Mouse (Mus musculus): ENCODE data around the gene Gm13283. TPM values are rescaled to one million over a fixed set of nuclear protein-coding genes. Genes with fewer than 3 reads are reported as not detected.
"Not testable (repeated sequence)": the region's sequence is repeated elsewhere in the genome, so short reads cannot be mapped to it uniquely, and the experiment has no call there.

Gene Gm13283
- polyA plus RNA-seq, 1 experiment from 2014 or later: not detected

DNA sequence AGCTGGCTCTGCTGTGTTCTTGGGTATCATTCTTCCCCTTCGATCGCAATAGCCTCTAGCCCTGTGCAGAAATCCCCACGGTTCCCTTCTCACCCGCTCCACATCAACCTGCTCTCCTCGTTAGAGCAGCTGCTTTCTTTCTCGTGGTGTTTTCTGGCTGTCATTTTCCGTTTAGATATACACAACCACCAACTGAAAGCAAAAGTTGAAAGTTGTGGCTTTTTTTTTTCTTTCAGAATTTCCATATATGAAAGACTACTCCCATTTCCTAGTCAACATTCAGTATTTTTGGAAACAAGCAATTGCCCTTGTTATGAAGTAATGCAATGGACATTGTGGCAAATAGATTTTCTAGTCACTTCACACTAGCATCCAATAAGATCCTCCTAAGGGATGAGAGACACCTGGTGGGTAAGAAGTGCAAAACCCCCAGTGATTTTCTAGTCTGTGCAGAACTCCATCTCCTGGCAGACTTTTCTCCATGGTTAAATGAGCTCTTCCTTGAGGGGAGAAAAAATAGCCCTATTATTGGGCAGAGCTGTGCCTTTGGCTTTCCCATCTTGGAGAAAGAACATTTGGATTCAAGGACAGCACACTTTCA is 17.0 kb upstream of the Gm13283 start:
- no peaks in the 10 kb centered on the region for H3K36me3 ChIP-seq
- H3K27me3 ChIP-seq: no peaks in the 10 kb centered on the region
- ATAC-seq (replicated peaks): no peak
- WGBS: 69% methylated on average over 7 of the region's 7 CpGs
- H3K9me3 ChIP-seq: no peaks in the 10 kb centered on the region
- H3K9ac ChIP-seq (replicated peaks): no peak overlapping the region
- H3K4me2 ChIP-seq (replicated peaks): no peak overlapping the region
- H3K4me1 ChIP-seq: no peaks in the 10 kb centered on the region
- H3K27ac ChIP-seq (replicated peaks): no peak overlapping the region
- H3K4me3 ChIP-seq: no peak overlapping the region

DNA sequence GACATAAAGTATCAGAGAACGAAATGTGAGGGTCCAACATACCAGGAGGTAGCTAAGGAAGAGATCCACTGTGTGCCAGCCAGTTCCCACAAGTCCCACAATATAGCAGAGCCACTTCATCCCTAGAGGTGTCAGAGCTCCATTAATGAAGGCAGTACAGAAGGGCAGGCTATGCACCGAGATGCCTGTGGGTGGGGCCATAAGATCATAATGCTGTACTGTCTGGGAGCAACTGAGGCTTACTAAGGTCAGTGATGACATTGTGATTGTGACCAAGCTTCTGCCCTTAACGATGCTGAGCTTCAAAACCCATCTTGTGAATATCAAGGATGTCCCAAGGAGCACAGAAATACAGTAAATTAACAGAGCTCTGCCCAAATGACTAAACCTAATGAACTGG is 15.7 kb upstream of the Gm13283 start:
- no peaks in the 10 kb centered on the region for H3K9me3 ChIP-seq
- H3K4me3 ChIP-seq: no peak overlapping the region
- H3K4me2 ChIP-seq (replicated peaks): no peak overlapping the region
- 55% methylated on average over 3 of the region's 3 CpGs for WGBS
- H3K27me3 ChIP-seq: no peaks in the 10 kb centered on the region
- H3K9ac ChIP-seq (replicated peaks): no peak overlapping the region
- H3K36me3 ChIP-seq: no peaks in the 10 kb centered on the region
- ATAC-seq (replicated peaks): no peak
- no peak overlapping the region for H3K27ac ChIP-seq (replicated peaks)
- no peaks in the 10 kb centered on the region for H3K4me1 ChIP-seq

- Histone ChIP-seq H3K4me1 (no peaks in the 10 kb centered on the region), H3K27me3 (no peaks in the 10 kb centered on the region), H3K36me3 (no peaks in the 10 kb centered on the region), H3K4me2 (replicated peaks) (no peak overlapping the region), H3K9ac (replicated peaks) (no peak overlapping the region), H3K9me3 (no peaks in the 10 kb centered on the region), H3K27ac (replicated peaks) (no peak overlapping the region), H3K4me3 (no peak overlapping the region)
- ATAC-seq (replicated peaks): no peak
- 75% methylated on average over 6 of the region's 6 CpGs for WGBS
These were observed 10.0 kb upstream of the Gm13283 start for GRCm38 (mm10) chr4:88749926-88750325.

- H3K4me2 ChIP-seq (replicated peaks); ATAC-seq (replicated peaks); H3K36me3 ChIP-seq; H3K9me3 ChIP-seq; H3K4me3 ChIP-seq; H3K27me3 ChIP-seq; H3K27ac ChIP-seq (replicated peaks); H3K4me1 ChIP-seq; H3K9ac ChIP-seq (replicated peaks): not testable (repeated sequence)
- 75% methylated on average over 15 of the region's 15 CpGs for WGBS
These were observed 5.0 kb upstream of the Gm13283 start, which contains the start of gene Gm13271 for GRCm38 (mm10) chr4:88754818-88755340. Gene Gm13271, plus strand, starts transcription at chr4:88754868.

GRCm38 (mm10) chr4:88756581-88757513 is 3.1 kb upstream of the Gm13283 start:
- H3K36me3 ChIP-seq; ATAC-seq (replicated peaks): not testable (repeated sequence)
- WGBS: 11% methylated on average over 28 of the region's 31 CpGs

GRCm38 (mm10) chr4:88757628-88758031 is 2.3 kb upstream of the Gm13283 start:
- Histone ChIP-seq H3K4me3 (peak overlapping the region; percentile 47), H3K4me2 (replicated peaks) (peak overlapping the region; percentile 89), H3K27ac (replicated peaks) (peak overlapping the region; percentile 19), H3K9ac (replicated peaks) (peak overlapping the region; percentile 35)
- H3K27me3 ChIP-seq, H3K4me1 ChIP-seq, H3K36me3 ChIP-seq, H3K9me3 ChIP-seq: not testable (repeated sequence)
- ATAC-seq (replicated peaks): peak; percentile 100
- under 1% methylated on average over 21 of the region's 21 CpGs for WGBS

More at GRCm38 (mm10) chr4:88756581-88757513, 3.1 kb upstream of the Gm13283 start:
- Histone ChIP-seq H3K4me3 (peak overlapping the region; percentile 47), H3K4me2 (replicated peaks) (peak overlapping the region; percentile 89), H3K27ac (replicated peaks) (peak overlapping the region; percentile 19), H3K9ac (replicated peaks) (peak overlapping the region; percentile 35)
- H3K9me3 ChIP-seq, H3K4me1 ChIP-seq, H3K27me3 ChIP-seq: not testable (repeated sequence)

DNA sequence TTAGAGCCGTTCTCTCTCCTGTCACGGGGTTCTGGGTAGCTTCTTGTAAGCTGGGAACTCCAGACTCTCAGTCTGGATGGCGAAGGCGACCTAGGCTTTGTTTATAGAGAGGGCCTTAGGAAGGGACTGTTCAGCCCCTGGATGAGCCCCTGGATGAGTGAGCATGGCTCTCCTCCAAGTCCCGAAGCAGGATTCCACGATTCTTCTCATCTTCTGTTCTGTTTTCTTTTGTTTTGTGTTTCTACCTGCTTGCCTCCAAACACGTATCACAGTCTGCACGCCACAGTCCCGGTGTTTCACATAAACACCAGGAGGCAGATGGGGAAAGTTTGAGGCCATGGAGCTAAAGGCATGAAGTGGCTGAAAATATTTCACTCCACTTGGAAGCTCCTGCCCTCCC is 1.2 kb upstream of the Gm13283 start:
- WGBS: 81% methylated on average over 9 of the region's 9 CpGs
- not testable (repeated sequence) for H3K36me3 ChIP-seq; H3K4me2 ChIP-seq (replicated peaks); H3K9ac ChIP-seq (replicated peaks); H3K27me3 ChIP-seq; ATAC-seq (replicated peaks); H3K4me1 ChIP-seq; H3K4me3 ChIP-seq; H3K9me3 ChIP-seq; H3K27ac ChIP-seq (replicated peaks)

DNA sequence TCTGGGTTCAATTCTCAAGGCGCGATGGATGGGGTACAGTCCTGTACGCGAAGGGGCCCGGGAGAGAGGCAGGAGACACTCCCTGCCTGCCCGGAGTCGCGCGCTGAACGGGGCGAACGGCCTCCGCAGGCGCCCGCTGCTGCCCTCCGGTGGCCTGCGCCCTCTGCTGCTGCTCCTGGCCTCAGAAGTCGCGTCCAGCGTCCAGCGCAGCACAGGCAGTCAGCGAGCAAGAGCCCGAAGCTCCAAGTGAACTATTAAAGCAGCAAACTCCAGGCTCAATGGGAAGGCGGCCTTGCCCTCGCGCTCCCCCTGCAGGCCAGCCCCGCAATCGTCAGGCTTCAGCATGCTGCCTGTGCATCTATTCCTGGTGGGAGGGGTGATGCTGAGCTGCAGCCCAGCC is 512 bp downstream of the Gm13283 start:
- H3K4me1 ChIP-seq; H3K36me3 ChIP-seq; ATAC-seq (replicated peaks); H3K27ac ChIP-seq (replicated peaks); H3K9me3 ChIP-seq; H3K27me3 ChIP-seq: not testable (repeated sequence)
- Histone ChIP-seq H3K9ac (replicated peaks) (0 out of 2 replicates have a peak overlapping the region, but pooled peaks have one; percentile 16), H3K4me3 (peak overlapping the region; percentile 36), H3K4me2 (replicated peaks) (peak overlapping the region; percentile 63)
- WGBS: under 1% methylated on average over 24 of the region's 28 CpGs

- not testable (repeated sequence) for H3K27me3 ChIP-seq; H3K9ac ChIP-seq (replicated peaks); H3K4me2 ChIP-seq (replicated peaks); H3K36me3 ChIP-seq; H3K9me3 ChIP-seq; H3K4me3 ChIP-seq; ATAC-seq (replicated peaks); H3K27ac ChIP-seq (replicated peaks); H3K4me1 ChIP-seq
- 64% methylated on average over 6 of the region's 8 CpGs for WGBS
These were observed 1.9 kb downstream of the Gm13283 start for GRCm38 (mm10) chr4:88761776-88762175.

- ATAC-seq (replicated peaks): not testable (repeated sequence)
These were observed 2.4 kb downstream of the Gm13283 start for GRCm38 (mm10) chr4:88762341-88762740.

GRCm38 (mm10) chr4:88763384-88764018 is 3.6 kb downstream of the Gm13283 start:
- Histone ChIP-seq H3K4me2 (replicated peaks) (peak overlapping the region; percentile 63), H3K9ac (replicated peaks) (0 out of 2 replicates have a peak overlapping the region, but pooled peaks have one; percentile 24), H3K4me3 (peak overlapping the region; percentile 41)
- ATAC-seq (replicated peaks); H3K27me3 ChIP-seq; H3K4me1 ChIP-seq; H3K27ac ChIP-seq (replicated peaks); H3K9me3 ChIP-seq; H3K36me3 ChIP-seq: not testable (repeated sequence)
- 2% methylated on average over 34 of the region's 42 CpGs for WGBS

More at GRCm38 (mm10) chr4:88762341-88762740, 2.4 kb downstream of the Gm13283 start:
- not testable (repeated sequence) for H3K9me3 ChIP-seq; H3K27me3 ChIP-seq; H3K27ac ChIP-seq (replicated peaks); H3K4me1 ChIP-seq; H3K9ac ChIP-seq (replicated peaks); H3K4me2 ChIP-seq (replicated peaks); H3K4me3 ChIP-seq; H3K36me3 ChIP-seq
- 59% methylated on average over 9 of the region's 9 CpGs for WGBS

DNA sequence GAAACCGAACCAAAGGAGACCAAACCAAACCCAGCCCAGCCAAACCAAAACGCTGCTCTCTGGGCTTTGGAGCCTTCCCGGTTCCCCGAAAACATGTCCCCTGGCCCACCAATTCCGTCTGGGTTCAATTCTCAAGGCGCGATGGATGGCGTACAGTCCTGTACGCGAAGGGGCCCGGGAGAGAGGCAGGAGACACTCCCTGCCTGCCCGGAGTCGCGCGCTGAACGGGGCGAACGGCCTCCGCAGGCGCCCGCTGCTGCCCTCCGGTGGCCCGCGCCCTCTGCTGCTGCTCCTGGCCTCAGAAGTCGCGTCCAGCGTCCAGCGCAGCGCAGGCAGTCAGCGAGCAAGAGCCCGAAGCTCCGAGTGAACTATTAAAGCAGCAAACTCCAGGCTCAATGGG is 13.6 kb downstream of the Gm13283 start, which contains the start of gene Gm13290:
Gene Gm13290, plus strand, starts transcription at position 301 of the 400 bp plus-strand sequence.
- no CpG with 5 or more reads among the region's 32 CpGs for WGBS
- not testable (repeated sequence) for ATAC-seq (replicated peaks)

More for the DNA sequence above, 13.6 kb downstream of the Gm13283 start, which contains the start of gene Gm13290:
- H3K9me3 ChIP-seq; H3K27ac ChIP-seq (replicated peaks); H3K4me3 ChIP-seq; H3K27me3 ChIP-seq; H3K9ac ChIP-seq (replicated peaks); H3K4me1 ChIP-seq; H3K36me3 ChIP-seq; H3K4me2 ChIP-seq (replicated peaks): not testable (repeated sequence)
